Mouse (Mus musculus) forebrain, embryonic 13.5 days (tissue): Measurements from ENCODE around the gene Zfp523. TPM values are rescaled to one million over a fixed set of nuclear protein-coding genes. Genes with fewer than 3 reads are reported as not detected.

Experiments used
- ATAC-seq: fragments of 200-750 bp; cut with Nextera tagmentation; 2 replicates; pipeline ENCODE4 v1.8.0; 2017
- H3K27ac ChIP-seq: fragments of 300-500 bp; sonication (generic); 2 replicates; pipeline ENCODE4 v1.5.1; 2015; ENCODE audit warnings: inconsistent platforms, mild to moderate bottlenecking, moderate library complexity
- H3K27me3 ChIP-seq: fragments of 300-500 bp; sonication (generic); 2 replicates; pipeline ENCODE4 v1.6.1; 2015; ENCODE audit warnings: mild to moderate bottlenecking, inconsistent platforms
- H3K36me3 ChIP-seq: fragments of 300-500 bp; sonication (generic); 2 replicates; pipeline ENCODE4 v1.6.1; 2015; ENCODE audit warnings: mild to moderate bottlenecking, inconsistent platforms; ENCODE audit not compliant: poor library complexity, severe bottlenecking
- H3K4me1 ChIP-seq: fragments of 300-500 bp; sonication (generic); 2 replicates; pipeline ENCODE4 v1.6.1; 2015; ENCODE audit warnings: inconsistent platforms
- H3K4me2 ChIP-seq: fragments of 300-500 bp; sonication (generic); 2 replicates; pipeline ENCODE4 v1.6.1; 2015; ENCODE audit warnings: inconsistent platforms, mild to moderate bottlenecking, moderate library complexity
- H3K4me3 ChIP-seq: fragments of 300-500 bp; sonication (generic); 2 replicates; pipeline ENCODE4 v1.5.1; 2015; ENCODE audit warnings: mild to moderate bottlenecking, inconsistent platforms
- H3K9ac ChIP-seq: fragments of 300-500 bp; sonication (generic); 2 replicates; pipeline ENCODE4 v1.6.1; 2015; ENCODE audit warnings: mild to moderate bottlenecking, inconsistent platforms
- H3K9me3 ChIP-seq: fragments of 300-500 bp; sonication (generic); replicated peaks from 2 replicates; pipeline ENCODE4 v1.6.1; 2016; ENCODE audit warnings: inconsistent platforms
- WGBS: fragments of 180-500 bp; shearing (Covaris S2); methylation state at CpG from one replicate; pipeline ENCODE4 v1.1.7; 2015; 5-methylcytosine and 5-hydroxymethylcytosine counted together
- polyA plus RNA-seq: library from polyadenylated mRNA; unstranded; fragments of >200 nt; fragmentation: Nextera tagmentation; extraction: Ambion mirVana; gene quantifications from 2 replicates; pipeline ENCODE4 v1.2.1, GENCODE M21; 2015

Zfp523 gene
- 32.7 and 34.5 TPM in 2 replicates for polyA plus RNA-seq

DNA sequence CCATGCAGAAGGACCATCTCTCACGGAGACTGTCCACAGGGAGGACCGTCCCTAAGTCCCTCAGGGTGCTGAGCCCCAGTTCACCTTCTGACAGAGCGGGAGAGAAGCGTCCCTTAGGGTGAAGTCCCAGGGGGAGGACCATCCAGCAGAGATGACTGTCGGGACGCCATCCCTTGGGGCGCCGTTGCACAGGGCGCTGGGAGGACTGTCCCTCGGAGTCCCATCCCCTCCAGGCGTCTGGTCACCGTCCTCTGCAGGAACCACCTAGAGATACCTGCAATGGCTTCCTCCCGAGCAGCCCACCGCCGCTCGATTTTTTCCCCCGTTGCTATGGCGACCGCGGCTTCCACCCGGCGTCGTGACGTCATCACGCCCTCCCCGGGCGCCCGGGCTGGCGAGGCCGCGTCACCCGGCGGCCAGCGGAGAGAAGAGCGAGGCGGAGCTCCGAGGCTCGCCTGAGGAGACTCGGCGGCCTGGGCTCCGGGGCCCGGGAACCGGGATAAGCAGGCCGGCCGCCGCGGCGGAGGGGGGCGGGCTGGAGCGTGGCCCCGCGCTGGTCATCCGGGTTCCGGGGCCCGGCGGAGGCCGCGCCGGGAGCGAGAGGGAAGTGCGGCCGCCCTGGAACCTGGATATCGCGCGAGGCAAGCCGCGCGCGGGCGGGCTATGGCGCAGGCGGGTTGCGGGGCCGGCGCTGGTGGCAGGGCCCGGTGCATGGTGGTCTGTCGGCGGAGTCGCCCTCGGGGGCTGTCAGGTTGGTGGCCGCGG lies at the start of gene Zfp523:
TSS of gene Zfp523 (plus strand) at position 355 of the 765 bp plus-strand sequence.
- WGBS = under 1% methylated on average over 50 of the region's 82 CpGs
- Histone ChIP-seq H3K9me3 (no peaks in the 10 kb centered on the region), H3K27me3 (no peaks in the 10 kb centered on the region), H3K4me3 (peak within 1 kb of the TSS; percentile 88), H3K4me1 (peaks cover 46% of the 10 kb centered on the region), H3K27ac (peak within 1 kb of the TSS; percentile 93), H3K4me2 (peak within 1 kb of the TSS; percentile 88), H3K9ac (peak within 1 kb of the TSS; percentile 96), H3K36me3 (peaks cover 4% of the 10 kb centered on the region)
- ATAC-seq = peak; percentile 88

DNA sequence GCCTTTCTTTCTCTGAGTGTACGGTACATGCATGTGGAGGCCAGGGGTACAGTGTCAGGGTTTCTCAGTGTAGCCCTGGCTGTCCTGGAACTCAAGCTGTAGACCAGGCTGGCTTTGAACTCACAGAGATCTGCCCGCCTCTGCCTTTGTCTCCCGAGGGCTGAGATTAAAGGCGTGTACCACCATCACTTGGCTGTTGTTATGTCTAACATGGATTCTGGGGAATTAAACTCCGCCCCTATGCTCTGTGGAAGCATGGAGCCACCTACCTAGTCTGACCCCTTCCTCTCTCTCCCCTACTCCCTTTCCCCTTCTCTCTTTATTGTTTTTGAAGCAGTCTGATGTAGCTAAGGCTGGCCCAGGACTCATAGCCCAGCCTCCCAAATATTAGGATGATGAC lies 47.1 kb upstream of the Zfp523 start:
- H3K4me3 ChIP-seq = no peak overlapping the region
- ATAC-seq = no peak
- WGBS = 90% methylated on average over 5 of the region's 5 CpGs
- H3K27ac ChIP-seq = no peak overlapping the region
- H3K36me3 ChIP-seq = no peaks in the 10 kb centered on the region
- H3K9me3 ChIP-seq = no peaks in the 10 kb centered on the region
- H3K4me1 ChIP-seq = 0 out of 2 replicates have a peak, but pooled peaks cover 7% of the 10 kb centered on the region
- no peak overlapping the region for H3K9ac ChIP-seq
- H3K27me3 ChIP-seq = peaks cover 5% of the 10 kb centered on the region; the same call in 1 of the 2 replicates
- H3K4me2 ChIP-seq = no peak overlapping the region

DNA sequence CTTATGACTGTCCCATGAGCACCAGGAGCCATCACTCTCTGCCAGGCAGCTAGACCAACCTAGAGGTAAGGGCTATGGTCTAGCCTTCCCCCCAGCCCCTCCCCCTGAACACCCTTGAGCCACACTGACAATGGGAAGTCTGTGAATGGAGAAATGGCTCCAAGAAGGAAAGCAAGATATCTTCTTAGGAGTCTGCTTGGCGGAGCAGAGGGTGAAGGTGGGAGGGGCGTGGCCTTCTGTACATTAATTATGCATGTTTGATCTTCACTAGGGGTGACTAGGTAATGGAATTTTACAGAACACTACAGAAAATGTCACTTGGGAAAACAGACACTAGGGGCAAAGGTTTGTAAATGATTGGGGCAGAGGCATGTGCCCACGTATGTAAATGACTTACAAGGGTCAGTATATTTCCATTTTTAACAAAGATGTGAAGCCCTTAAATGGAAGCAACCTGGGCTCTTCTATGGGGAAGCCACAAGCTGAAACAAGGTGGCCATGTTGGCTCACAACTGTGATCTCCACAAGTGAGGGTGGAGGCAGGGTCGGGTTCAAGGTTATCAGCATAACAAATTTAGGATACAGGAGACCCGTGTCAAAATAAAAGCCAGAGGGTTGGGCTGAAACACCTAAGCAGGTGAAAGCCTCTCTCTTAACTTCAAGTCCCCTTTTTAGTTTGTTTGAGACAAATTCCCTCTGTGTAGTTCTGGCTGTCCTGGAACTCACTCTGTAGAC lies 46.4 kb upstream of the Zfp523 start:
- Histone ChIP-seq H3K36me3 (no peaks in the 10 kb centered on the region), H3K4me2 (no peak overlapping the region), H3K9ac (no peak overlapping the region), H3K4me1 (0 out of 2 replicates have a peak, but pooled peaks cover 7% of the 10 kb centered on the region), H3K27me3 (peaks cover 5% of the 10 kb centered on the region; the same call in 1 of the 2 replicates), H3K4me3 (no peak overlapping the region), H3K27ac (no peak overlapping the region), H3K9me3 (no peaks in the 10 kb centered on the region)
- no peak for ATAC-seq
- WGBS = 73% methylated on average over 5 of the region's 5 CpGs

DNA sequence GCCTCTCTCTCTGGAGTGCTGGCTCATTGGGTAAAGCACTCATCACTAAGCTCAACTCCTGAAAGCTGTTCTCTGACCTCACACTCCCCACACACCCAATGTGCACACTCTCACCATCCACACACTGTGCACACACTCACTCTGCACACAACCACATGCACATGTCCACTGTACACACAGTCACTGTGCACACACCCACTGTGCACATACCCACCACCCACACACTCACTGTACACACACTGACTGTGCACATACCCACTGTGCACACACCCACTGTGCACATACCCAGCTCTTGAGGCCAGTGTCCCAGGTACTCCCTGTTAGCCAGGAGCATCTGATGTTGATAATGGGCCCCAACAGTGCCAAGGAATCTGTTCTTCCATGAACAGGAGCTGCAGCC lies 45.8 kb upstream of the Zfp523 start:
- H3K4me3 ChIP-seq = no peak overlapping the region
- no peak overlapping the region for H3K9ac ChIP-seq
- H3K27me3 ChIP-seq = peaks cover 5% of the 10 kb centered on the region; the same call in 1 of the 2 replicates
- H3K27ac ChIP-seq = no peak overlapping the region
- H3K9me3 ChIP-seq = no peaks in the 10 kb centered on the region
- no peak overlapping the region for H3K4me2 ChIP-seq
- H3K4me1 ChIP-seq = 0 out of 2 replicates have a peak, but pooled peaks cover 8% of the 10 kb centered on the region
- ATAC-seq = no peak
- H3K36me3 ChIP-seq = no peaks in the 10 kb centered on the region

DNA sequence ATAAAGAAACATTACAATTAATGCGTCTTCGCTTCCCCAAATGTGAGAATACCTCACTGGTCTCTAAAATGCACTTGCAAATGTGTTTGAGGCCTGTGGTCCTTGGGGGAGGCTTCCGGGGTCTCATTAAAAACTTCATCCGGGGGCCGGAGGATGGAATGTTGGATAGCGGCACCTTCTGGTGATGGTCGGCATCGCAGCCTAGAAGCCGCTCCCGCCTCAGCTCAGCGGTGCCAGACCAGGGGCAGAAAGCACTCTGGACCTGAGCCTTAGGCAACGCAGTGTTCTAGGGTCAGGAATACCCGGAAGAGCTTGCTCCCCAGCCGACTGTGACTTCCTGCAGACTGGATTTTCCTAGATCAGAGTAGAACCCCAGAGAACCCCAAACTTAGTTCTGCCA lies 43.7 kb upstream of the Zfp523 start:
- no peak for ATAC-seq
- 4% methylated on average over 14 of the region's 14 CpGs for WGBS
- Histone ChIP-seq H3K9me3 (no peaks in the 10 kb centered on the region), H3K4me3 (no peak overlapping the region), H3K27me3 (peaks cover 5% of the 10 kb centered on the region; the same call in 1 of the 2 replicates), H3K9ac (no peak overlapping the region), H3K4me2 (peak overlapping the region; percentile 12; the same call in 1 of the 2 replicates), H3K4me1 (0 out of 2 replicates have a peak, but pooled peaks cover 12% of the 10 kb centered on the region), H3K27ac (no peak overlapping the region), H3K36me3 (no peaks in the 10 kb centered on the region)

DNA sequence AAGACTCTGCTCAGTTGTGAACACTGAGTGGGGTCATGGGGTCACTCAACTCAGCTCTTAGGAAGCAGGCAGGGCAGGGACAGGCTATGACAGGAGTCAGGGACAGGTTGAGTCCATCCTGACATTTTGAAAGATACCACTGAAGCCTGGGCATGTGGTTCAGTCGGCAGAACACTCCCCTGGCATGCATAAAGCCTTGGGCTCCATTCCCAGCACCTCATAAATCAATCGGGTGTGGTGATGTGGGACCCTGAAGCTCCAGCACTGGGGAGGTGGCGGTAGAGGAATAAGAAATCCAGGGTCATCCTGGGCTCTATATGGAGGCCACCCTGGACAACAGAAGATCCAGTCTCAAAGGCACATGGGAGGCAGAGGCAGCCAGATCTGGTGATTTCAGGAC lies 41.4 kb upstream of the Zfp523 start:
- Histone ChIP-seq H3K4me2 (no peak overlapping the region), H3K36me3 (no peaks in the 10 kb centered on the region)

DNA sequence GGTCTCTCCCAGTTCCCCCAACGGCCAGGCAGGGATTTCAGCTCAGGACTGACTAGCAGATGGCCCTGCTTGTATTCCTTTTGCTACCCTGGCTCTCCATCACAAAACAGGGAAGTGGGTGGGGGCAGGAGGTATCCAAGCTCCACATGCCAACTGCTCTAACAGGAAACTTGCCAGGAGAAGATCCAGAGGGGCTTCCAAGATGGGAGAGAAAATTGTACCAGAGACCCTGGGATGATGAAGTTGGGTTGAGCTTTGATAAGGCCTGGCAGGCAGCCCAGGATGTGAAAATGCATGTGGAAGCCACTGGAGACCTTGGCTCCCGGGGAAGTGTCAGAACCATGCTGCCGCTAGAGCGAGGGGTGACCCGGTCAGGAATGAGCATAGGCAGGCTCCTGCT lies 40.7 kb upstream of the Zfp523 start:
- 56% methylated on average over 5 of the region's 5 CpGs for WGBS
- no peaks in the 10 kb centered on the region for H3K36me3 ChIP-seq
- no peak overlapping the region for H3K4me2 ChIP-seq
- H3K9me3 ChIP-seq = no peaks in the 10 kb centered on the region
- peaks cover 23% of the 10 kb centered on the region for H3K4me1 ChIP-seq
- no peak for ATAC-seq
- H3K27ac ChIP-seq = no peak overlapping the region
- H3K9ac ChIP-seq = no peak overlapping the region
- peaks cover 10% of the 10 kb centered on the region for H3K27me3 ChIP-seq
- no peak overlapping the region for H3K4me3 ChIP-seq

More for the DNA sequence above, 41.4 kb upstream of the Zfp523 start:
- Histone ChIP-seq H3K9ac (no peak overlapping the region), H3K4me3 (no peak overlapping the region), H3K27me3 (peaks cover 10% of the 10 kb centered on the region), H3K9me3 (no peaks in the 10 kb centered on the region), H3K27ac (no peak overlapping the region), H3K4me1 (peaks cover 16% of the 10 kb centered on the region; the same call in 1 of the 2 replicates)
- WGBS = 88% methylated on average over 3 of the region's 3 CpGs
- ATAC-seq = no peak

DNA sequence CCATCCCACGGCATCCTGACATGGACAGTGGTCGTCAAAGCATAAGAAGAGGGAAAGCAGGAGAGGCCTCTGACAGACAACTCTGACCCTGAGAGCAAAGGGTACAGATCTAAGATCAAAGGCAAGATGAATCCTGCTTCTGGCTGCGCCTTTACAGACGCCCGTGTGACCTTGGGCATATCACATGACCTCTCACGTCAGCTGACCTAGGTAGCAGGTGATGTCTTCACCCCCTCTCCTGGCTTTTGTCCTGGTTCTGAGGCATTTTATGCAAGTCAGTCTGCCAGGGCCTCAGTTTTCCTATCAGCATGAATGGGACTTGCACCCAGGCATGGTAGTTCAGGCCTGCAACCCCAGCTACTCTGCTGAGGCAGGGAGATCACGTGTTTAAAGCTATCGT lies 38.9 kb upstream of the Zfp523 start:
- H3K9me3 ChIP-seq = no peaks in the 10 kb centered on the region
- H3K4me1 ChIP-seq = peaks cover 33% of the 10 kb centered on the region
- H3K4me2 ChIP-seq = no peak overlapping the region
- H3K9ac ChIP-seq = no peak overlapping the region
- H3K36me3 ChIP-seq = no peaks in the 10 kb centered on the region
- H3K4me3 ChIP-seq = no peak overlapping the region
- H3K27ac ChIP-seq = no peak overlapping the region
- H3K27me3 ChIP-seq = peaks cover 10% of the 10 kb centered on the region
- WGBS = 88% methylated on average over 8 of the region's 8 CpGs
- no peak for ATAC-seq

DNA sequence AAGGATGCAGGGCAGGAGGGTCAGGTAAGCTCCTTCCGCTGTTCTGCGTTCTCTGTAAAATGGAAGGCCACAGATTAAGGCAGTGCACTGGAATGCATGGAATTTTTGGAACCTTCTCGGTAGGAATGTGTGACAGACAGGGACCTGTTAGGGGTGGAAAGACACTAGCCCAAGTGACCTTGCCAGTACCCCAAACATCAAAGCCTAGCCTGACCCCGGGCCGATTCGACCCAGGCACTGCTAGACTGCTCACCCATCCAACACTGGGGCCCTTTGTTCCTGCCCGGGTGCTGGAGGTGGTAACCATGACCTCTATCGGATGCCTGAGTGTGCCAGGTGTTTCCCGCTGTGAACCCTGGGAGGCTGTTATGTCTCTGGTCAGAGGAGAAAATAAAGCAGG lies 38.2 kb upstream of the Zfp523 start:
- H3K4me2 ChIP-seq = no peak overlapping the region
- H3K27me3 ChIP-seq = peaks cover 13% of the 10 kb centered on the region
- H3K9ac ChIP-seq = no peak overlapping the region
- ATAC-seq = no peak
- no peaks in the 10 kb centered on the region for H3K36me3 ChIP-seq
- H3K4me1 ChIP-seq = peaks cover 35% of the 10 kb centered on the region
- H3K27ac ChIP-seq = no peak overlapping the region
- no peak overlapping the region for H3K4me3 ChIP-seq
- WGBS = 78% methylated on average over 9 of the region's 9 CpGs
- no peaks in the 10 kb centered on the region for H3K9me3 ChIP-seq

DNA sequence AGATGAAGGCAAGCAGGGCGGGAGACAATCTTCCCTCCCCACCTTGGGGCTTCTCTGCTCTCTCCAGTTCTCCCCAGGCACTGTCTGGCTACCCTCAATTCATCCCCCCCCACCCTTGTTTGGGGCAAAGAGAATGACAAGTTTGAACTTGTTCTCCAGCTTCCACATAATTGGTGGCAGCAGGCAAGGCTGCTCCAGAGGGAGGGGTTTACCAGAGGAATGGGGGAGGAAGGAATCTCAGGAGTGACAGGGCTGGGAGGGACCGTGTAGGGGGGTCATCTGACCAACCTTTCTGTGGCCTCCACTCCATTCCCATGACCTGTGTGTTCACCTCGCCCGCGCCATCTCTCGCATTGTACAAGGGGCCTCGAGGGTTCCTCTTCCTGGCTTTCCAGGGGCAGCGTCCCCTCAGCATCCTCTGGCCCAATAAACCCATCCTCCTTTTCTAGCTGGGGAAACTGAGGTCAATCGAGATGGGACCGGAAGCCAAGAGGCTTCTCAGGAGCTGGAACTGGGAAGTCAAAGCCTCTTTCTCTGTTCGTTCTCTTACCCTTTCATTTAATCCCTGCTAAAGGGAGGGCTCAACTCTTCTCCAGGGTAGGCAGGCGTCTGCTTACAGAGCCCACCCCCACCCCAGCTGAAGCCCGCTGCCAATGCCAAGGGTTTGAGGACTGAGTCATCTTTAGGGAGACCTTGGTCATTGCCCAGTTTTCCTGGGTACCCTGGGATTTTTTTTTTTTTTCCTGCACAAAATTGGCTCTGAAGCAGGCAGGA lies 36.3 kb upstream of the Zfp523 start:
- Histone ChIP-seq H3K9ac (peak overlapping the region; percentile 86; the same call in 1 of the 2 replicates), H3K36me3 (no peaks in the 10 kb centered on the region), H3K4me3 (no peak overlapping the region), H3K27me3 (peaks cover 15% of the 10 kb centered on the region), H3K9me3 (no peaks in the 10 kb centered on the region), H3K27ac (peak overlapping the region; percentile 88; the same call in 1 of the 2 replicates), H3K4me2 (peak overlapping the region; percentile 89), H3K4me1 (peaks cover 52% of the 10 kb centered on the region)
- no peak for ATAC-seq
- 21% methylated on average over 13 of the region's 13 CpGs for WGBS

DNA sequence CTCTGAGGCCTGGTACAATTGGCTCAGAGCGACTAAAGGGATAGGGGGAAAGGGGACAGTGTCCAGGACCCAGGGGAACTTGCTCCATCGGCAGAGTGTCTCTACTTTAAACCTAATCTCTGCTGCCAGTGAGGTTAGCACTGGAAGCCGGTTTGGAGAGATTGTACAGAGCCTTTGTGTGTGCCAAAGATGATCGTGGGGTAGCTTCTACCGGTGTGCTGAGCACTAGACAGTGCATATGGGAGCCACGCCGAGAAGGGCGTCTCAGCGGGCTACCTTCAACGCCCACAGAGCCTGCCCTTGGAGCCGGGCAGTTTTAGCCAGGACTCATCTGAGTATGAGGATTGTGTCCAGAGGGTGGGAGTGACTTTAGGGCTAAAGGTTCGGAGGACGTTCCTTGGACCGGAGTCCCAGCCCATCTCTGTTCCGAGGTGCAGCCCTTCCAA lies 35.7 kb upstream of the Zfp523 start:
- Histone ChIP-seq H3K4me3 (peak overlapping the region; percentile 71), H3K9me3 (no peaks in the 10 kb centered on the region), H3K9ac (peak overlapping the region; percentile 86), H3K27me3 (peaks cover 15% of the 10 kb centered on the region), H3K4me1 (peaks cover 55% of the 10 kb centered on the region), H3K27ac (peak overlapping the region; percentile 88), H3K36me3 (no peaks in the 10 kb centered on the region), H3K4me2 (peak overlapping the region; percentile 89)
- 3% methylated on average over 15 of the region's 15 CpGs for WGBS
- 0 out of 2 replicates have a peak, but pooled peaks have one; percentile 11 for ATAC-seq
